ENCODE assay signal across 8 mouse cellular contexts in genomic region chr11:109641498-109642222, GRCm38 (mm10). TPM values are rescaled to one million over a fixed set of nuclear protein-coding genes. Genes with fewer than 3 reads are reported as not detected.
DNase-seq lines count a peak whose midpoint lies in the region; ATAC-seq lines count a peak whose summit lies in the region.
"Had no signal": no experiment of that assay in that cellular context is flagged by ENCODE, and none has a peak within 500 bp of the region (broad histone marks: within the 10 kb centered on the region; RNA-seq: fewer than 3 reads in every experiment).

No protein-coding gene starts in this region.

- no peak for ATAC-seq in megakaryocyte, adult 5-6 weeks (ENCODE audit: poor library complexity, severe bottlenecking)
- ATAC-seq in megakaryocyte progenitor cell, adult 5-6 weeks (replicated peaks; ENCODE audit: poor library complexity) = no peak

- intact Hi-C loops in heart, postnatal 25 days (cut with DNase I) = no loop called here
- intact Hi-C loops in left cerebral cortex, postnatal 10 days (cut with DNase I) = no loop called here

- DNase-seq in NIH3T3 (ENCODE audit: low read depth) = peak; percentile 77
- DNase-seq in adrenal gland, postnatal 25 days = peak; percentile 38
- peak; percentile 35 for DNase-seq in heart, postnatal 25 days (ENCODE audit: low spot score)
- DNase-seq in lung, postnatal 10 days = peak; percentile 58
- no peak for DNase-seq in left cerebral cortex, postnatal 10 days (ENCODE audit: extremely low spot score in 1 of 2, low spot score in 2 of 2)
- DNase-seq: thymus, postnatal 14 days had no signal

RNA-seq across cellular contexts. Expression of gene Prkar1a, which starts 7.5 kb away (rescaled TPM):
- total RNA-seq in adrenal gland, postnatal 25 days (2021) = 345 and 386 TPM in 2 replicates
- total RNA-seq in heart, postnatal 25 days (2021) = 100 to 1,000 TPM; 330 to 341 TPM
- 100 to 1,000 TPM; 412 to 433 TPM for total RNA-seq in left cerebral cortex, postnatal 10 days (2021)
- 96.1 and 98.1 TPM in 2 replicates for total RNA-seq in megakaryocyte, adult 5-6 weeks (2015)
- 62.7 and 77.9 TPM in 2 replicates for total RNA-seq in megakaryocyte, adult 5-6 weeks (2017)
- total RNA-seq in megakaryocyte progenitor cell, adult 5-6 weeks (2015) = 94.1 and 104 TPM in 2 replicates
- 59.8 and 77.3 TPM in 2 replicates for total RNA-seq in megakaryocyte progenitor cell, adult 5-6 weeks (2017)

RNA-seq across cellular contexts. Expression of gene Wipi1, which starts 29.9 kb away (rescaled TPM):
- total RNA-seq in adrenal gland, postnatal 25 days (2021) = 42.7 and 65.8 TPM in 2 replicates
- 100 to 1,000 TPM; 105 to 107 TPM for total RNA-seq in heart, postnatal 25 days (2021)
- 10 to 100 TPM; 17.2 to 17.5 TPM for total RNA-seq in left cerebral cortex, postnatal 10 days (2021)
- total RNA-seq in megakaryocyte, adult 5-6 weeks (2015) = 13.8 and 14.2 TPM in 2 replicates
- 7.6 and 10.0 TPM in 2 replicates for total RNA-seq in megakaryocyte, adult 5-6 weeks (2017)
- total RNA-seq in megakaryocyte progenitor cell, adult 5-6 weeks (2015) = 7.4 and 8.8 TPM in 2 replicates
- total RNA-seq in megakaryocyte progenitor cell, adult 5-6 weeks (2017) = 6.4 and 6.9 TPM in 2 replicates

Comparison
In these comparisons a context has a peak if more than half of its experiments do, and no peak if none do; other contexts are left out.
1. DNase-seq: peak in NIH3T3 (single experiment), adrenal gland, postnatal 25 days (single experiment), heart, postnatal 25 days (single experiment) and lung, postnatal 10 days (single experiment); none in left cerebral cortex, postnatal 10 days (0 of 2).